Mouse (Mus musculus): Measurements from ENCODE around the gene Enox1. TPM values are rescaled to one million over a fixed set of nuclear protein-coding genes. Genes with fewer than 3 reads are reported as not detected.

The Enox1 gene
- total and polyA plus RNA-seq, 3 experiments: 0.23 to 0.80 (median 0.78) TPM

GRCm38 (mm10) chr14:77387877-77388276 is 231.3 kb downstream of the Enox1 start:
- Histone ChIP-seq H3K79me2 (replicated peaks; ENCODE audit: control insufficient read depth, insufficient read depth, low read length) (no peaks in the 10 kb centered on the region), H3K36me3 (ENCODE audit: control insufficient read depth, insufficient read depth, low read length) (no peaks in the 10 kb centered on the region), H3K9ac (ENCODE audit: low read depth, low read length) (no peak overlapping the region), H3K4me1 (ENCODE audit: control insufficient read depth, insufficient read depth, low read length) (no peaks in the 10 kb centered on the region), H3K4me3 (no peak overlapping the region), H3K27me3 (ENCODE audit: control insufficient read depth, insufficient read depth, low read length) (no peaks in the 10 kb centered on the region), H3K27ac (no peak overlapping the region)
- no peak for DNase-seq
- intact Hi-C loops (cut with DNase I): no loop called here
- WGBS: 100% methylated on average over 2 of the region's 2 CpGs
- TF ChIP-seq POLR2A (IDR thresholded peaks at IDR 0.05; ENCODE audit: insufficient read depth, low read depth, low read length) (no peak), CTCF (IDR thresholded peaks at IDR 0.05) (no peak)

DNA sequence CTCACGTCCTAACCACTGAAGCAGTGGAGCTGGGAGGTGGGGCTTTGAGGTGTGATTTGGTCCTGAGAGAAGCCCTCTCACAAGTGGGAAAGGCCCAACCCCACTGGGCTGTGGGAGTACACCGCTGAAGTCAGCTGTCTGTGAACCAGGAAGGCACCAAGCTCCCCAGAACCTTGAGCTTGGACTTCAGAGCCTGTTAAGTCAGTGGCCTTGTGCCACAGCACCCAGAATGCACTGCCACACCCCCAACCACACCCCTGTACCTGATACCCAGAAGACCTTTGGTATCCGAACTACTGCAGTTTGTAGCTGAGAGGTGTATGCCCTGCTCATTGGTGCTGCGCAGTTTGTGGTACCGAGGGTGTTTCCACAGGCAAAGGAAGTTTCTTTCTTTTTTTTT is 232.7 kb downstream of the Enox1 start:
- no peaks in the 10 kb centered on the region for H3K4me1 ChIP-seq (ENCODE audit: control insufficient read depth, insufficient read depth, low read length)
- no peak for DNase-seq
- no peak overlapping the region for H3K4me3 ChIP-seq
- TF ChIP-seq POLR2A (IDR thresholded peaks at IDR 0.05; ENCODE audit: insufficient read depth, low read depth, low read length): no peak
- no peak for TF ChIP-seq CTCF (IDR thresholded peaks at IDR 0.05)
- TF ChIP-seq EP300 (IDR thresholded peaks at IDR 0.05; ENCODE audit: insufficient read depth, low read depth, low read length): no peak
- no peaks in the 10 kb centered on the region for H3K27me3 ChIP-seq (ENCODE audit: control insufficient read depth, insufficient read depth, low read length)
- H3K9ac ChIP-seq (ENCODE audit: low read depth, low read length): no peak overlapping the region
- WGBS: 85% methylated on average over 5 of the region's 5 CpGs
- H3K79me2 ChIP-seq (replicated peaks; ENCODE audit: control insufficient read depth, insufficient read depth, low read length): no peaks in the 10 kb centered on the region
- intact Hi-C loops (cut with DNase I): no loop called here
- no peak overlapping the region for H3K27ac ChIP-seq
- H3K36me3 ChIP-seq (ENCODE audit: control insufficient read depth, insufficient read depth, low read length): no peaks in the 10 kb centered on the region

DNA sequence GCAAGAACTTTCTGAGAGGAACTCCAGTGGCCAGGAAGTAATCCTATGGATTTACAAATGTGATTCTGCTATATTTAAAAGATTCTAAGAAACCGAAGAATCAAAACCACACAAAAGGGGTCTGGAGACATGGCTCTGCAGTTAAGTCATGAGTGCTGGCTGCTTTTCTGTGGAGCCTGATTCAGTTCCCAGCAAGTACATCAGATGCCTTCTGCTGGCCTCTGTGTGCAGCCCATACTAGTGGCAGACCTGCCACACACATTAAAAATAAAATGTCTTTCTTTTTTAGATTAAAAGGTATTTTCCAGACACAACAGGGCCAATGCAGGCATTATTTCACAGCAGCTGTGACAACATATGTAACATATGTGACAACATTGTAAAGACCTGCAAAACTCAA is 235.9 kb downstream of the Enox1 start:
- Histone ChIP-seq H3K36me3 (ENCODE audit: control insufficient read depth, insufficient read depth, low read length) (no peaks in the 10 kb centered on the region), H3K4me3 (no peak overlapping the region), H3K4me1 (ENCODE audit: control insufficient read depth, insufficient read depth, low read length) (no peaks in the 10 kb centered on the region), H3K27ac (no peak overlapping the region), H3K9ac (ENCODE audit: low read depth, low read length) (no peak overlapping the region), H3K27me3 (ENCODE audit: control insufficient read depth, insufficient read depth, low read length) (no peaks in the 10 kb centered on the region), H3K79me2 (replicated peaks; ENCODE audit: control insufficient read depth, insufficient read depth, low read length) (no peaks in the 10 kb centered on the region)
- no peak for TF ChIP-seq CTCF (IDR thresholded peaks at IDR 0.05)
- no peak for TF ChIP-seq EP300 (IDR thresholded peaks at IDR 0.05; ENCODE audit: insufficient read depth, low read depth, low read length)
- no peak for TF ChIP-seq POLR2A (IDR thresholded peaks at IDR 0.05; ENCODE audit: insufficient read depth, low read depth, low read length)
- 90% methylated on average over 1 of the region's 1 CpGs for WGBS
- no peak for DNase-seq
- intact Hi-C loops (cut with DNase I): no loop called here

DNA sequence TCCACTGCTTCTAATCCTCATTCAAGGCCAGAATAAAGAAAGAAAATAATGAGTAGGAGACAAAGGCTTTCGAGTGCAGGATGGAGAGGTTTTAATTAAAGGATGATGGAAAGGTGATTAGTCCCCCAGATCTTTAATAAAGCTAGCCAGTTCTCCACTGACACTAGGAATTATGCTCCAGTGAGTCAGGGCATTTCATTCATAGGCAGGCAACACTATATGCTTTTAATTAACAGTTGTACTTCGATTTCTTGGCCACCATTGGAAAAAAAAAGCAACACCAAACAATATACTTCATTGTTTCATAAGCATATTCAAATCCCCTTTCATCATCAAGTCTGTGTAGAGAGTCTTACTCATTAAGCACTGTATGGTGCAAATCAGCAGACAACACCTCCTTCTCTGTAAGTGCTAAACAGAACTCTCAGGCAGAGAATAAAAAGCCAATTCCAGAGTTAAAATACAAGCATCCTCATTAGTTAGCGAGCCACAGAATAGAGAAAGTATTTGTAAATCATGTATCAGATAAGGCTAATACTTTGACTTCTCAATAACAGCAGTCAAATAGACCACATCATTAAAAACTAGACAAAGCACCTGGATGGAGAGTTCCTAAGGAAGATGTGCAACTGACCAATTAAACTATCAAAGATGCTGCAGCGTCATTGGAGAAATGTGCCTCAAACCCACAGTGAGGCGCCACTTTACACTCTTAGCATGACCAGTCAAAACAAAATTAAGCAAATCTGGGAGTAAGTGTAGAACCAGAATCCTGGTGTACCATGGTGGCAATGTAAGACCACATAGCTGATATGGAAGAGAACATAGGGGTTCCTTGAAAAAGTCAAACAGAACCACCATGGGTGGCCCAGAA is 249.9 kb downstream of the Enox1 start:
- no peaks in the 10 kb centered on the region for H3K79me2 ChIP-seq (replicated peaks; ENCODE audit: control insufficient read depth, insufficient read depth, low read length)
- intact Hi-C loops (cut with DNase I): no loop called here
- no peak overlapping the region for H3K27ac ChIP-seq
- TF ChIP-seq POLR2A (IDR thresholded peaks at IDR 0.05; ENCODE audit: insufficient read depth, low read depth, low read length) (no peak), CTCF (IDR thresholded peaks at IDR 0.05) (no peak), EP300 (IDR thresholded peaks at IDR 0.05; ENCODE audit: insufficient read depth, low read depth, low read length) (no peak)
- H3K27me3 ChIP-seq (ENCODE audit: control insufficient read depth, insufficient read depth, low read length): no peaks in the 10 kb centered on the region
- H3K36me3 ChIP-seq (ENCODE audit: control insufficient read depth, insufficient read depth, low read length): no peaks in the 10 kb centered on the region
- DNase-seq: no peak
- H3K4me3 ChIP-seq: no peak overlapping the region
- H3K9ac ChIP-seq (ENCODE audit: low read depth, low read length): no peak overlapping the region
- WGBS: 82% methylated on average over 5 of the region's 5 CpGs
- H3K4me1 ChIP-seq (ENCODE audit: control insufficient read depth, insufficient read depth, low read length): no peaks in the 10 kb centered on the region

- no peak overlapping the region for H3K9ac ChIP-seq (ENCODE audit: low read depth, low read length)
- H3K27ac ChIP-seq: no peak overlapping the region
- H3K27me3 ChIP-seq (ENCODE audit: control insufficient read depth, insufficient read depth, low read length): no peaks in the 10 kb centered on the region
- no peak for TF ChIP-seq EP300 (IDR thresholded peaks at IDR 0.05; ENCODE audit: insufficient read depth, low read depth, low read length)
- TF ChIP-seq CTCF (IDR thresholded peaks at IDR 0.05): no peak
- TF ChIP-seq POLR2A (IDR thresholded peaks at IDR 0.05; ENCODE audit: insufficient read depth, low read depth, low read length): no peak
- H3K36me3 ChIP-seq (ENCODE audit: control insufficient read depth, insufficient read depth, low read length): no peaks in the 10 kb centered on the region
- no peaks in the 10 kb centered on the region for H3K4me1 ChIP-seq (ENCODE audit: control insufficient read depth, insufficient read depth, low read length)
- no peak for DNase-seq
- no peaks in the 10 kb centered on the region for H3K79me2 ChIP-seq (replicated peaks; ENCODE audit: control insufficient read depth, insufficient read depth, low read length)
- WGBS: 76% methylated on average over 8 of the region's 8 CpGs
- intact Hi-C loops (cut with DNase I): no loop called here
- H3K4me3 ChIP-seq: no peak overlapping the region
Measured at GRCm38 (mm10) chr14:77409271-77409940, 252.8 kb downstream of the Enox1 start.

DNA sequence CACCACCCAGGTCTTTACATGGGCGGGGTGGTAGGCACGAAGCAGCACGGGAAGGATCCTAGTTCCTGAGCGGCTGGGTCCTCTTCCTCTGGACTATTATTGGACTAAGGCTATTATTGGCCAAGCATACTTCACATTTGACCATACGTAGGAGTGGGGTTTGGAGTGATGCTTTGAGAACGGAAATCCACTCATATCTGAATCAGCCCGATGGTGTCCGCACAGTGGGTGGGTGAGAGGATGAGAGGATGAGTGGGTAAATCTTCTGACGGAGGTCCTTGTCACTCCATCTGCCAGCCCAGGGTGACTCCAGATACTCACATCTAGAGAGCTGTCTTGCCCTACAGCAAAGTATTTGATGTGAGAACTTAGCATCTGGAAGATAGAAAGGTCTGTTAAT is 253.8 kb downstream of the Enox1 start:
- DNase-seq: no peak

More for the DNA sequence above, 253.8 kb downstream of the Enox1 start:
- H3K9ac ChIP-seq (ENCODE audit: low read depth, low read length): no peak overlapping the region
- H3K4me1 ChIP-seq (ENCODE audit: control insufficient read depth, insufficient read depth, low read length): no peaks in the 10 kb centered on the region
- H3K36me3 ChIP-seq (ENCODE audit: control insufficient read depth, insufficient read depth, low read length): no peaks in the 10 kb centered on the region
- H3K27ac ChIP-seq: no peak overlapping the region
- intact Hi-C loops (cut with DNase I): no loop called here
- TF ChIP-seq CTCF (IDR thresholded peaks at IDR 0.05): no peak
- TF ChIP-seq EP300 (IDR thresholded peaks at IDR 0.05; ENCODE audit: insufficient read depth, low read depth, low read length): no peak
- TF ChIP-seq POLR2A (IDR thresholded peaks at IDR 0.05; ENCODE audit: insufficient read depth, low read depth, low read length): no peak
- no peaks in the 10 kb centered on the region for H3K79me2 ChIP-seq (replicated peaks; ENCODE audit: control insufficient read depth, insufficient read depth, low read length)
- H3K27me3 ChIP-seq (ENCODE audit: control insufficient read depth, insufficient read depth, low read length): no peaks in the 10 kb centered on the region
- no peak overlapping the region for H3K4me3 ChIP-seq
- WGBS: 86% methylated on average over 9 of the region's 9 CpGs
